Comparison of ENCODE assay signal across 9 mouse cellular contexts in genomic region chr6:137470901-137471598, GRCm38 (mm10).
DNase-seq lines count a peak whose midpoint lies in the region; ATAC-seq and TF ChIP-seq lines count a peak whose summit lies in the region.
"Had no signal": no experiment of that assay in that cellular context is flagged by ENCODE, and none has a peak within 500 bp of the region (broad histone marks: within the 10 kb centered on the region; RNA-seq: fewer than 3 reads in every experiment).

No protein-coding gene starts in this region.

- intact Hi-C loops in gastrocnemius, postnatal 36 days (cut with DNase I), result no loop called here
- intact Hi-C loops in left cerebral cortex, postnatal 25 days (cut with DNase I), result loop anchor here (5.0 kb wide), 1 partner anchor 86 kb away; no protein-coding TSS in a partner anchor

- H3K27ac ChIP-seq in cortical plate, adult 2 months (ENCODE audit: insufficient read depth, low read length), result peak overlapping the region; percentile 65
- H3K27ac ChIP-seq in intestine, postnatal 0 days (ENCODE audit: low read depth, low read length), result peak overlapping the region; percentile 47
- H3K27ac ChIP-seq in midbrain, embryonic 15.5 days, result peak overlapping the region; percentile 40
- H3K27ac ChIP-seq: liver, embryonic 14.5 days had no signal

- H3K36me3 ChIP-seq in intestine, postnatal 0 days (ENCODE audit: control insufficient read depth, insufficient read depth), result peaks cover 5% of the 10 kb centered on the region; the same call in 1 of the 2 replicates
- no peaks in the 10 kb centered on the region for H3K36me3 ChIP-seq in midbrain, embryonic 15.5 days (replicated peaks)

- WGBS in intestine, postnatal 0 days, result 12% methylated on average over 11 of the region's 11 CpGs
- WGBS in midbrain, embryonic 15.5 days, result 19% methylated on average over 11 of the region's 11 CpGs

- no peak overlapping the region; the same call in 1 of the 2 replicates for H3K4me2 ChIP-seq in intestine, postnatal 0 days (replicated peaks; ENCODE audit: low read depth)
- no peak overlapping the region for H3K4me2 ChIP-seq in midbrain, embryonic 15.5 days

- peak; percentile 22 for DNase-seq in embryo, embryonic 10.5 days (ENCODE audit: low spot score)
- no peak for DNase-seq in embryo, embryonic 9.5 days (ENCODE audit: extremely low spot score)
- DNase-seq in gastrocnemius, postnatal 36 days, result peak; percentile 58 to 76
- DNase-seq in left cerebral cortex, postnatal 25 days (ENCODE audit: low spot score in 2 of 2), result peak; percentile 81 to 82
- DNase-seq in spleen, postnatal 14 days (ENCODE audit: low spot score in 2 of 2), result peak; percentile 13 to 27

- ATAC-seq in intestine, postnatal 0 days, result peak; percentile 82
- peak; percentile 77 for ATAC-seq in midbrain, embryonic 15.5 days (replicated peaks)

- peaks cover 6% of the 10 kb centered on the region; the same call in 1 of the 2 replicates for H3K4me1 ChIP-seq in cortical plate, adult 2 months (ENCODE audit: control insufficient read depth, insufficient read depth, low read length)
- no peaks in the 10 kb centered on the region for H3K4me1 ChIP-seq in intestine, postnatal 0 days (replicated peaks; ENCODE audit: control insufficient read depth, insufficient read depth, low read length)
- peaks cover 25% of the 10 kb centered on the region for H3K4me1 ChIP-seq in midbrain, embryonic 15.5 days

- H3K27me3 ChIP-seq in intestine, postnatal 0 days (replicated peaks; ENCODE audit: control insufficient read depth, insufficient read depth, low read length), result no peaks in the 10 kb centered on the region
- peaks cover 7% of the 10 kb centered on the region; the same call in 1 of the 2 replicates for H3K27me3 ChIP-seq in midbrain, embryonic 15.5 days (replicated peaks)

- H3K9me3 ChIP-seq in intestine, postnatal 0 days (ENCODE audit: control insufficient read depth), result 0 out of 2 replicates have a peak, but pooled peaks cover 2% of the 10 kb centered on the region
- H3K9me3 ChIP-seq in midbrain, embryonic 15.5 days, result no peaks in the 10 kb centered on the region

- no peak for TF ChIP-seq POLR2A in cortical plate, adult 2 months (IDR thresholded peaks at IDR 0.05; ENCODE audit: extremely low read depth, insufficient read depth, low read length)

- no peak for TF ChIP-seq CTCF in cortical plate, adult 2 months (IDR thresholded peaks at IDR 0.05; ENCODE audit: extremely low read depth, insufficient read depth, low read length)
- no peak for TF ChIP-seq CTCF in intestine, postnatal 0 days (IDR thresholded peaks at IDR 0.05; ENCODE audit: low read depth)

- no peak overlapping the region for H3K9ac ChIP-seq in intestine, postnatal 0 days (ENCODE audit: low read depth, low read length)
- H3K9ac ChIP-seq in midbrain, embryonic 15.5 days, result no peak overlapping the region
- H3K9ac ChIP-seq: liver, embryonic 14.5 days had no signal

- H3K4me3 ChIP-seq in cortical plate, adult 2 months (ENCODE audit: insufficient read depth, low read length), result no peak overlapping the region
- no peak overlapping the region for H3K4me3 ChIP-seq in intestine, postnatal 0 days (ENCODE audit: low read depth, low read length)
- no peak overlapping the region for H3K4me3 ChIP-seq in midbrain, embryonic 15.5 days
